Mouse (Mus musculus) kidney, adult 8-10 months (tissue): ENCODE data around the gene Spint2.

Experiments
- DNase-seq, 2 experiments: peaks; one replicate each; pipeline ENCODE4 v3.0.0; 2022

The Spint2 gene

GRCm38 (mm10) chr7:29281201-29282073, at the start of gene Spint2:
Gene Spint2 (minus strand): TSS chr7:29281912.
- peak; percentile 93 to 94 for DNase-seq

- no peak for DNase-seq
Measured at GRCm38 (mm10) chr7:29328984-29329383, 47.3 kb upstream of the Spint2 start.

GRCm38 (mm10) chr7:29327087-29327486, 45.4 kb upstream of the Spint2 start:
- no peak for DNase-seq

- DNase-seq, result no peak
Measured at GRCm38 (mm10) chr7:29319337-29320307, 37.9 kb upstream of the Spint2 start.

GRCm38 (mm10) chr7:29318115-29318911, 36.6 kb upstream of the Spint2 start:
- no peak for DNase-seq

GRCm38 (mm10) chr7:29317558-29317957, 35.8 kb upstream of the Spint2 start:
- no peak for DNase-seq

- no peak for DNase-seq
Measured at GRCm38 (mm10) chr7:29316976-29317375, 35.3 kb upstream of the Spint2 start.

- no peak for DNase-seq
Measured at GRCm38 (mm10) chr7:29316137-29316734, 34.5 kb upstream of the Spint2 start.

GRCm38 (mm10) chr7:29314844-29315628, 33.3 kb upstream of the Spint2 start:
- no peak for DNase-seq

- DNase-seq, result no peak
Measured at GRCm38 (mm10) chr7:29313572-29314261, 32.0 kb upstream of the Spint2 start.

- no peak for DNase-seq
Measured at GRCm38 (mm10) chr7:29313051-29313450, 31.3 kb upstream of the Spint2 start.

- no peak for DNase-seq
Measured at GRCm38 (mm10) chr7:29309749-29310148, 28.0 kb upstream of the Spint2 start.

- DNase-seq, result no peak
Measured at GRCm38 (mm10) chr7:29309221-29309721, 27.6 kb upstream of the Spint2 start.

GRCm38 (mm10) chr7:29307350-29308104, 25.8 kb upstream of the Spint2 start:
- DNase-seq, result peak; percentile 84 to 90

GRCm38 (mm10) chr7:29306619-29307018, 24.9 kb upstream of the Spint2 start:
- DNase-seq, result peak in 1 of 2 experiments; percentile 28

- DNase-seq, result no peak
Measured at GRCm38 (mm10) chr7:29306108-29306507, 24.4 kb upstream of the Spint2 start.

GRCm38 (mm10) chr7:29305263-29305988, 23.7 kb upstream of the Spint2 start:
- DNase-seq, result no peak

GRCm38 (mm10) chr7:29304463-29305262, 23.0 kb upstream of the Spint2 start:
- DNase-seq, result no peak
